In genomic region chr11:113687031-113687430, GRCm38 (mm10) we compare ENCODE assay signal across 13 mouse cellular contexts. TPM values are rescaled to one million over a fixed set of nuclear protein-coding genes. Genes with fewer than 3 reads are reported as not detected.
DNase-seq lines count a peak whose midpoint lies in the region; ATAC-seq and TF ChIP-seq lines count a peak whose summit lies in the region.
"Had no signal": no experiment of that assay in that cellular context is flagged by ENCODE, and none has a peak within 500 bp of the region (broad histone marks: within the 10 kb centered on the region; RNA-seq: fewer than 3 reads in every experiment).

No protein-coding gene starts in this region.

- no peak overlapping the region for H3K9ac ChIP-seq in hindbrain, embryonic 13.5 days
- no peak overlapping the region for H3K9ac ChIP-seq in heart, adult 2 months (ENCODE audit: low read depth, low read length)

- TF ChIP-seq CTCF in E14TG2a.4 (conservative IDR thresholded peaks at IDR 0.05; ENCODE audit: low read length), result no peak
- TF ChIP-seq CTCF in heart, adult 2 months (IDR thresholded peaks at IDR 0.05), result no peak

- no peaks in the 10 kb centered on the region for H3K9me3 ChIP-seq in E14TG2a.4 (ENCODE audit: low read length)
- H3K9me3 ChIP-seq in hindbrain, embryonic 13.5 days, result no peaks in the 10 kb centered on the region

- WGBS in hindbrain, embryonic 13.5 days, result 28% methylated on average over 2 of the region's 2 CpGs
- WGBS in heart, adult 2 months, result 83% methylated on average over 2 of the region's 2 CpGs

- no peak for ATAC-seq in hindbrain, embryonic 13.5 days (ENCODE audit: low FRiP score)

- peaks cover 4% of the 10 kb centered on the region; the same call in 1 of the 2 replicates for H3K79me2 ChIP-seq in heart, adult 2 months (replicated peaks; ENCODE audit: control insufficient read depth, insufficient read depth, low read length)

- DNase-seq in kidney, postnatal 25 days, result peak; percentile 47 to 65
- no peak for DNase-seq in kidney, adult 18-20 months
- DNase-seq in NIH3T3 (ENCODE audit: low read depth), result peak; percentile 58
- DNase-seq in adrenal gland, postnatal 10 days, result no peak
- no peak for DNase-seq in heart, adult 2 months
- DNase-seq: adrenal gland, postnatal 36 days; cerebellum, adult 9-10 months; liver; thymus, adult 2 months had no signal

- peaks cover 80% of the 10 kb centered on the region for H3K4me1 ChIP-seq in E14TG2a.4 (replicated peaks; ENCODE audit: low read depth, low read length)
- H3K4me1 ChIP-seq in hindbrain, embryonic 13.5 days (replicated peaks), result peaks cover 38% of the 10 kb centered on the region
- H3K4me1 ChIP-seq in heart, adult 2 months (ENCODE audit: control insufficient read depth, insufficient read depth, low read length), result peaks cover 2% of the 10 kb centered on the region; the same call in 1 of the 2 replicates

- H3K4me2 ChIP-seq in hindbrain, embryonic 13.5 days, result no peak overlapping the region

- peaks cover 49% of the 10 kb centered on the region for H3K36me3 ChIP-seq in E14TG2a.4 (ENCODE audit: insufficient read depth, low read length)
- H3K36me3 ChIP-seq in hindbrain, embryonic 13.5 days, result peaks cover 44% of the 10 kb centered on the region
- no peaks in the 10 kb centered on the region for H3K36me3 ChIP-seq in heart, adult 2 months (ENCODE audit: control insufficient read depth, insufficient read depth, low read length)

- H3K27ac ChIP-seq in hindbrain, embryonic 13.5 days, result peak overlapping the region; percentile 23; the same call in 1 of the 2 replicates
- H3K27ac ChIP-seq in heart, adult 2 months, result no peak overlapping the region

- no peak for TF ChIP-seq EP300 in heart, adult 2 months (IDR thresholded peaks at IDR 0.05; ENCODE audit: insufficient read depth, low read depth, low read length)

- no peak for TF ChIP-seq POLR2A in heart, adult 2 months (IDR thresholded peaks at IDR 0.05; ENCODE audit: insufficient read depth, low read depth, low read length)

- intact Hi-C loops in heart, adult 2 months (cut with DNase I), result loop anchor here (10.0 kb wide), 1 partner anchor 978 kb away; the partner anchor contains the start of gene Rpl38

- H3K27me3 ChIP-seq in E14TG2a.4 (ENCODE audit: insufficient read depth, low read length), result no peaks in the 10 kb centered on the region
- H3K27me3 ChIP-seq in hindbrain, embryonic 13.5 days, result no peaks in the 10 kb centered on the region
- H3K27me3 ChIP-seq in heart, adult 2 months (ENCODE audit: control insufficient read depth, insufficient read depth, low read length), result no peaks in the 10 kb centered on the region

- peak overlapping the region; percentile 23; the same call in 1 of the 2 replicates for H3K4me3 ChIP-seq in E14TG2a.4 (replicated peaks; ENCODE audit: low read length)
- no peak overlapping the region for H3K4me3 ChIP-seq in hindbrain, embryonic 13.5 days
- H3K4me3 ChIP-seq in heart, adult 2 months, result no peak overlapping the region

RNA-seq across cellular contexts. Expression of gene D11Wsu47e, which starts 2.8 kb away (rescaled TPM):
- 21.9 and 22.4 TPM in 2 replicates for polyA plus RNA-seq in hindbrain, embryonic 13.5 days (2015; fragmentation: Nextera tagmentation; extraction: Ambion mirVana)
- 10 to 100 TPM; 11.2 to 15.1 TPM for total RNA-seq in adrenal gland, postnatal 10 days (2021)
- 1 to 10 TPM; 5.8 to 6.4 TPM for total RNA-seq in heart, adult 2 months (2021)
- 4.7 and 7.8 TPM in 2 replicates for polyA plus RNA-seq in heart, adult 2 months (2012; rRNA removed)

RNA-seq across cellular contexts. Expression of gene Fam104a, which starts 3.1 kb away (rescaled TPM):
- polyA plus RNA-seq in hindbrain, embryonic 13.5 days (2015; fragmentation: Nextera tagmentation; extraction: Ambion mirVana), result 45.0 and 46.9 TPM in 2 replicates
- 10 to 100 TPM; 25.9 to 27.0 TPM for total RNA-seq in adrenal gland, postnatal 10 days (2021)
- total RNA-seq in heart, adult 2 months (2021), result 10 to 100 TPM; 15.3 to 16.4 TPM
- 10.7 and 12.4 TPM in 2 replicates for polyA plus RNA-seq in heart, adult 2 months (2012; rRNA removed)

RNA-seq across cellular contexts. Expression of gene Cpsf4l, which starts 22.8 kb away (rescaled TPM):
- 0.48 and 0.52 TPM in 2 replicates for polyA plus RNA-seq in hindbrain, embryonic 13.5 days (2015; fragmentation: Nextera tagmentation; extraction: Ambion mirVana)
- total RNA-seq in adrenal gland, postnatal 10 days (2021), result 1 to 10 TPM in 1 of 2 experiments, under 1 TPM in 1; 0.79 to 2.2 TPM
- not detected for total RNA-seq in heart, adult 2 months (2021)
- polyA plus RNA-seq in heart, adult 2 months (2012; rRNA removed), result 0.18 TPM in 1 of 2 replicates, not detected in the other
- total RNA-seq: heart, postnatal 25 days; megakaryocyte progenitor cell, adult 5-6 weeks had no signal

RNA-seq across cellular contexts. Expression of gene Slc39a11, which starts 37.2 kb away (rescaled TPM):
- 32.2 and 34.2 TPM in 2 replicates for polyA plus RNA-seq in hindbrain, embryonic 13.5 days (2015; fragmentation: Nextera tagmentation; extraction: Ambion mirVana)
- 10 to 100 TPM; 17.3 to 18.5 TPM for total RNA-seq in adrenal gland, postnatal 10 days (2021)
- 1 to 10 TPM; 2.6 to 2.7 TPM for total RNA-seq in heart, adult 2 months (2021)
- 3.7 and 5.6 TPM in 2 replicates for polyA plus RNA-seq in heart, adult 2 months (2012; rRNA removed)

RNA-seq across cellular contexts. Expression of gene Cog1, which starts 38.1 kb away (rescaled TPM):
- 33.4 and 35.6 TPM in 2 replicates for polyA plus RNA-seq in hindbrain, embryonic 13.5 days (2015; fragmentation: Nextera tagmentation; extraction: Ambion mirVana)
- 10 to 100 TPM; 25.5 to 26.0 TPM for total RNA-seq in adrenal gland, postnatal 10 days (2021)
- 10 to 100 TPM; 16.9 to 18.6 TPM for total RNA-seq in heart, adult 2 months (2021)
- 25.2 and 32.7 TPM in 2 replicates for polyA plus RNA-seq in heart, adult 2 months (2012; rRNA removed)

Comparison
In these comparisons a context has a peak if more than half of its experiments do, and no peak if none do; other contexts are left out.
1. DNase-seq: peak in kidney, postnatal 25 days (2 of 2) and NIH3T3 (single experiment); none in kidney, adult 18-20 months (single experiment), adrenal gland, postnatal 10 days (single experiment) and heart, adult 2 months (0 of 2).